9 mouse cellular contexts compared by ENCODE assay signal in the genomic region with DNA sequence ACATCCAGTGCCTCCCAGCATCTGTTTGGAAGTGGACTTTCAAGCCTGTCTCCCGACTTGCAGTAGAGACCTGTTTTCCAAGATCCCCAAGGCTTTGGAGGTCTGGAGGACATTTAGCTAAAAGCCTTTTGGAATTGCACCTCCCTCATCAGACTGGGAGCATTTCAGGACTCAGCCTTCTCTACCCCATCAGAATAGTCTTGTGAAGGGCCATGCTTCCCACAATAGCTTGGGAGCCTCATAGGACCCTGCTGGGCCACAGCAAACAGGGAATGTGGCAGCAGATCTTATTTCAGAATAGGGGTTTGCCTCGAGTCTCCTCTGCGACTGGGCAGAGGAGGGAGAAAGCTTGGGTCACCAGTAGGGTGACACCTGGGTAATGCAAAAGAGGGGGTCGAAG.
A peak's percentile ranks its signal among the peaks of the same experiment; 100 is the strongest.
DNase-seq lines count a peak whose midpoint lies in the region; ATAC-seq lines count a peak whose summit lies in the region.
"Had no signal": no experiment of that assay in that cellular context is flagged by ENCODE, and none has a peak within 500 bp of the region (broad histone marks: within the 10 kb centered on the region; RNA-seq: fewer than 3 reads in every experiment).

No protein-coding gene starts in this region.

- H3K4me2 ChIP-seq in hindbrain, embryonic 13.5 days: peak overlapping the region; percentile 92
- H3K4me2 ChIP-seq in midbrain, embryonic 11.5 days: peak overlapping the region; percentile 71

- H3K4me1 ChIP-seq in heart, embryonic 10.5 days: peaks cover 38% of the 10 kb centered on the region
- peaks cover 48% of the 10 kb centered on the region for H3K4me1 ChIP-seq in hindbrain, embryonic 13.5 days (replicated peaks)
- H3K4me1 ChIP-seq in midbrain, embryonic 11.5 days (ENCODE audit: control insufficient read depth, insufficient read depth, low read length): peaks cover 32% of the 10 kb centered on the region

- H3K27ac ChIP-seq in heart, embryonic 10.5 days: peak overlapping the region; percentile 86; the same call in 1 of the 2 replicates
- H3K27ac ChIP-seq in hindbrain, embryonic 13.5 days: peak overlapping the region; percentile 73
- peak overlapping the region; percentile 70 for H3K27ac ChIP-seq in midbrain, embryonic 11.5 days (ENCODE audit: low read depth, low read length)

- H3K9me3 ChIP-seq in heart, embryonic 10.5 days: 0 out of 2 replicates have a peak, but pooled peaks cover 4% of the 10 kb centered on the region
- H3K9me3 ChIP-seq in hindbrain, embryonic 13.5 days: peaks cover 6% of the 10 kb centered on the region; the same call in 1 of the 2 replicates
- peaks cover 1% of the 10 kb centered on the region; the same call in 1 of the 2 replicates for H3K9me3 ChIP-seq in midbrain, embryonic 11.5 days (ENCODE audit: control insufficient read depth, low read length)

- no peak for ATAC-seq in hindbrain, embryonic 13.5 days (ENCODE audit: low FRiP score)
- no peak for ATAC-seq in midbrain, embryonic 11.5 days (ENCODE audit: low FRiP score)

- no peak for DNase-seq in heart, embryonic 10.5 days (ENCODE audit: low spot score)
- no peak for DNase-seq in heart, postnatal 4 days
- peak; percentile 13 for DNase-seq in Muller cell, postnatal 12 days (ENCODE audit: inconsistent ontology term)
- DNase-seq in midbrain, embryonic 11.5 days (ENCODE audit: low spot score, missing footprints): peak; percentile 94
- no peak for DNase-seq in adrenal gland, postnatal 36 days
- no peak for DNase-seq in kidney, postnatal 4 days
- no peak for DNase-seq in gastrocnemius, postnatal 4 days (ENCODE audit: low spot score in 2 of 2)
- DNase-seq: thymus, postnatal 25 days had no signal

- H3K36me3 ChIP-seq in heart, embryonic 10.5 days: no peaks in the 10 kb centered on the region
- H3K36me3 ChIP-seq in hindbrain, embryonic 13.5 days: 0 out of 2 replicates have a peak, but pooled peaks cover 3% of the 10 kb centered on the region
- no peaks in the 10 kb centered on the region for H3K36me3 ChIP-seq in midbrain, embryonic 11.5 days (ENCODE audit: control insufficient read depth, insufficient read depth, low read length)

- peak overlapping the region; percentile 84; the same call in 1 of the 2 replicates for H3K9ac ChIP-seq in hindbrain, embryonic 13.5 days
- H3K9ac ChIP-seq in midbrain, embryonic 11.5 days (ENCODE audit: low read length): peak overlapping the region; percentile 64

- H3K27me3 ChIP-seq in heart, embryonic 10.5 days (ENCODE audit: insufficient read depth, poor library complexity, severe bottlenecking): peaks cover 61% of the 10 kb centered on the region
- peaks cover 46% of the 10 kb centered on the region for H3K27me3 ChIP-seq in hindbrain, embryonic 13.5 days
- H3K27me3 ChIP-seq in midbrain, embryonic 11.5 days (ENCODE audit: control insufficient read depth, insufficient read depth, low read length): peaks cover 15% of the 10 kb centered on the region

- 1% methylated on average over 4 of the region's 4 CpGs for WGBS in heart, embryonic 10.5 days
- 6% methylated on average over 4 of the region's 4 CpGs for WGBS in hindbrain, embryonic 13.5 days
- WGBS in midbrain, embryonic 11.5 days: 6% methylated on average over 4 of the region's 4 CpGs

- H3K4me3 ChIP-seq in heart, embryonic 10.5 days: peak overlapping the region; percentile 74
- H3K4me3 ChIP-seq in hindbrain, embryonic 13.5 days: peak overlapping the region; percentile 57
- H3K4me3 ChIP-seq in midbrain, embryonic 11.5 days (ENCODE audit: low read depth, low read length): peak overlapping the region; percentile 34

Comparison
In these comparisons a context has a peak if more than half of its experiments do, and no peak if none do; other contexts are left out.
1. DNase-seq: peak in Muller cell, postnatal 12 days (single experiment) and midbrain, embryonic 11.5 days (single experiment); none in heart, embryonic 10.5 days (single experiment), heart, postnatal 4 days (single experiment), adrenal gland, postnatal 36 days (0 of 2), kidney, postnatal 4 days (0 of 2) and gastrocnemius, postnatal 4 days (0 of 2).
2. Peak in every context shown above with its lines, with median percentiles within 50 percentile points of each other: H3K27ac ChIP-seq and H3K4me3 ChIP-seq.